Mouse (Mus musculus) macrophage (primary cell): ENCODE results near the gene Pskh1. TPM values are rescaled to one million over a fixed set of nuclear protein-coding genes. Genes with fewer than 3 reads are reported as not detected.

ENCODE experiments used
- H3K27ac ChIP-seq: fragments of 350-480 bp; formaldehyde crosslinking; 2 replicates; pipeline ENCODE4 v1.9.0; 2021
- H3K36me3 ChIP-seq: fragments of 350-480 bp; formaldehyde crosslinking; 2 replicates; pipeline ENCODE4 v1.9.0; 2021; ENCODE audit errors: inconsistent target
- H3K4me3 ChIP-seq: fragments of 350-480 bp; formaldehyde crosslinking; 2 replicates; pipeline ENCODE4 v1.9.0; 2021; ENCODE audit errors: inconsistent target
- H3K79me2 ChIP-seq: fragments of 350-480 bp; formaldehyde crosslinking; 2 replicates; pipeline ENCODE4 v1.9.0; 2021; ENCODE audit errors: inconsistent target
- WGBS: methylation state at CpG from one replicate; pipeline ENCODE4 v1.1.7; 2026; ENCODE audit warnings: inconsistent platforms; ENCODE audit not compliant: missing documents; 5-methylcytosine and 5-hydroxymethylcytosine counted together
- polyA plus RNA-seq: library from polyadenylated mRNA; stranded (reverse); fragments of 250-400 nt; gene quantifications from 3 replicates; pipeline ENCODE4 v1.2.4, GENCODE M21; 2018; ENCODE audit warnings: inconsistent platforms

Gene Pskh1
- polyA plus RNA-seq, 1 experiment from 2014 or later = 17.5 TPM

DNA sequence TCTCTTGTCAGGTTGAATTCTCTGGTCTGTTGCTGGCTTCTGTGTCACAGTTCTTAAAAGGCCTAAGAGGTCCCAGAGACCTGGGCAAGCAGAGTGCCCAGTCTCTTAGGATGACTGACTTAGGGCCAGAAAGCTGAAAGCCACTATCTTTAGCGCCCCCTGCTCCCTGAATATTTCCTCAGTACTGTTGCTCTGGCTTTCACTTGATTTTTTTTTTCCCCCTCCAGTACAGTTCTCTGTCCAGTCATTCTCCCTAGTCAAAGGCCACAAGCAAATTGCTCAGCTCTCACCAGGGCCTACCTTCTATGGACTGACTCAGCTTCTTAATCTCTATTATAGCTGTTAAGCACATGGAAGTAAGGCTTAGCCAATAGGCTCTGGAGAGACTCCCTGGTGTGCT, 38.3 kb upstream of the Pskh1 start:
- H3K4me3 ChIP-seq = peak overlapping the region; percentile 67
- peaks cover 74% of the 10 kb centered on the region for H3K79me2 ChIP-seq
- WGBS = 0% methylated on average over 1 of the region's 1 CpGs
- peak overlapping the region; percentile 32; the same call in 1 of the 2 replicates for H3K27ac ChIP-seq
- H3K36me3 ChIP-seq = 0 out of 2 replicates have a peak, but pooled peaks cover 4% of the 10 kb centered on the region

DNA sequence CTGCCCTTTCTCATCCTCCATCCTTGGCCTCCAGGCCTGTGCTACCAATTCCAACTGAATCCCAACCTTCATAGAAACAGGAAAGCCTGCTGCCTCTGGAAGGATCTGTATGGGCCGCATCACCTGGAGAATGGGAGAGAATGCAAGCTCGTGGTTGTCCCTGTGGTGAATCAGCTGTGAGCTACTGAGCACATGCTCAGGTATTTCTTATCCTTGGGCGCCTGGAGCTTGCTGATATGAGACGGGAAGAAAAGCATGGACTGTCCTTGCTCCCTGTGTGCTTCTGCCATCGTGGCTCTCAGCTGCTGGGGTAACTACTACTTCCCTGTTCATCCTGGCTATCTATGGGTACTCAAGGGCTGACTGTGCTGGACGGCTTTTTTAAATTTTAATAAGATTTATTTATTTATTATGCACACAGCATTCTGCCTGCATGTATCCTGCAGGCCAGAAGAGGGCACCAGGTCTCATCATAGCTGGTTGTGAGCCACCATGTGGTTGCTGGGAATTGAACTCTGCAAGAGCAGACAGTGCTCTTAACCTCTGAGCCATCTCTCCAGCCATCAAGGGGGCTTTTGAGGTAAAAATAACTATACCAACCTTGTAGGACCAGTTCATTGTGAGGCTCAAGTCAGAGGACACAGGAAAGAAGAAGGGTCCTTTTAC, 33.7 kb upstream of the Pskh1 start:
- 88% methylated on average over 5 of the region's 6 CpGs for WGBS
- Histone ChIP-seq H3K27ac (no peak overlapping the region), H3K79me2 (peaks cover 100% of the 10 kb centered on the region)

GRCm38 (mm10) chr8:105874301-105874700, 25.9 kb upstream of the Pskh1 start:
- Histone ChIP-seq H3K36me3 (peaks cover 28% of the 10 kb centered on the region; the same call in 1 of the 2 replicates), H3K79me2 (peaks cover 61% of the 10 kb centered on the region), H3K4me3 (no peak overlapping the region), H3K27ac (no peak overlapping the region)
- 84% methylated on average over 6 of the region's 6 CpGs for WGBS

More for the DNA sequence above, 33.7 kb upstream of the Pskh1 start:
- Histone ChIP-seq H3K4me3 (no peak overlapping the region), H3K36me3 (peaks cover 10% of the 10 kb centered on the region; the same call in 1 of the 2 replicates)

DNA sequence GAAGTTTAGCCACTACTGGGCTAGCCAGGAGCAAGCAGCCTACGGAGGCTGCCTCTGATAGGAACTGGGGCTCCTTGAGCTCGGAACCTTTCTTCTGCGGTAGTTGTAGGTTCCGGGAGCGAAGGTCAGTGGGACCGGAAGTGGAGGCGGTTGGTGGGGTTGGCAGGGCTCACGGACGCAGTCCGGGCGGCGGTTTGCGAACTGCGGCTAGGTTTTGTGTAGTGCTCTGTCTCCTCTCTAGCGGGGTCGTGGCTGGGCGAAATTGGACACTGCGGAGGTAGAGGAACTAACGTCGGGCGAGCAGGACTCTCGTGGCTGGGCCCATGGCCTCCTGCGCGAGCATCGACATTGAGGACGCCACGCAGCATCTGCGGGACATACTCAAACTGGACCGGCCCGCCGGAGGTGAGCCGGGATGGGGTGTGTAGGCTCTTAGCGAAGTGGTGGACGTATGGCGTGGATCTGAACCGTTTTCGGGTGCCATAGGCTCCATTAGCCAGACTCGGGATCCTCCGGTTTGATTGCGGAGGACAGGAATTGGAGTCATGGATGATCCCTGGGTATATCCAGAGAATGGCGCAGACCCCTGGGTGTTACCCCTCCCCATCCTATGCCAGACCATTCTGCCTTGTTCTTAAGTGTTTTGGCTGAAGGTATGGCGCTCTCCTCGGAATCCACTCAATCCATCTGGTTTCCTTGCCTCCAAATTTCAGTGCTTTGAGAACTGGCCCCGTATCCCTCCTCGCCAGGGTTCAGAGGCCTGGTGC, 19.3 kb upstream of the Pskh1 start, which contains the start of gene Edc4:
Gene Edc4 (plus strand): TSS at position 128 of the 767 bp plus-strand sequence.
- Histone ChIP-seq H3K36me3 (peaks cover 42% of the 10 kb centered on the region; the same call in 1 of the 2 replicates), H3K27ac (peak within 1 kb of the TSS; percentile 32), H3K4me3 (peak within 1 kb of the TSS; percentile 95), H3K79me2 (peaks cover 33% of the 10 kb centered on the region)
- WGBS = 1% methylated on average over 45 of the region's 45 CpGs

DNA sequence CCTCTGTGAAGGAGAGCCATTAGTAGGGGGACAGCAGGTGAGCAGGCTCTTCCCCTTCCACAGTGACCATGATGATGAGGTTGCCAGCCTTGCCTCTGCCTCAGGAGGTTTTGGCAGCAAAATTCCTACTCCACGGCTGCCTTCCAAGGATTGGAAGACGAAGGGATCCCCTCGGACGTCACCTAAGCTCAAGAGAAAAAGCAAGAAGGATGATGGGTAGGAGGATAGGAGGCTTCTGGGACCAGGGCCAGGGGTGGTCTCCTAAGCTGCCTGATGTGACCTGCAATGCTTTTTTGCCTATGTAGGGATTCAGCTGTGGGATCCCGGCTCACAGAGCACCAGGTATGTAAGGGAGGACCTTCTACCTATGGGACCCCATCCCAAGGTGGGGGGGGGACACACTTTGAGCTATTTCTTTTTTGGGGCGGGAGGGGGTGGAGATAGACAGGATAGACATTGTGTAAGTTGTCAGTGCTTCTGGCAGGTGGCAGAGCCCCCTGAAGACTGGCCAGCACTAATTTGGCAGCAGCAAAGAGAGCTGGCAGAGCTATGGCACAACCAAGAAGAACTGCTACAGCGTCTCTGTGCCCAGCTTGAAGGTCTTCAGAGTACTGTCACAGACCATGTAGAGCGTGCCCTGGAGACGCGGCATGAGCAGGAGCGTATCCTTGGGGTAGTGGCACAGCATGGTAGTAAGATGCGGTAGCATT, 10.3 kb upstream of the Pskh1 start:
- Histone ChIP-seq H3K79me2 (no peaks in the 10 kb centered on the region), H3K4me3 (no peak overlapping the region), H3K27ac (no peak overlapping the region), H3K36me3 (peaks cover 77% of the 10 kb centered on the region)
- WGBS = 94% methylated on average over 11 of the region's 12 CpGs

DNA sequence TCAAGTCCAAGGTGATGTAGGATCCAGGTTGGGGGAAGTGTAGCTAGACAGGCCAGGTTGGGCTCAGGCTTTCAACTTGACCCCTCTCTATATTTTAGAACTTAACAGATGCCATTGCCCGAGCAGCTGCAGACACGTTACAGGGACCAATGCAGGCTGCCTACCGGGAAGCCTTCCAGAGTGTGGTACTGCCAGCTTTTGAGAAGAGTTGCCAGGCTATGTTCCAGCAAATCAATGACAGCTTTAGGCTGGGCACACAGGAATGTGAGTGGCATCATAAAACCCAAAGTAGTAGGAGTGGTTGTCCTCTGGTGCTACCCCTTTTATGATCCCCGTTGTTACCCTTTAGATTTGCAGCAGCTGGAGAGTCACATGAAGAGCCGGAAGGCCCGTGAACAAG, 9.4 kb upstream of the Pskh1 start:
- 93% methylated on average over 6 of the region's 6 CpGs for WGBS
- no peaks in the 10 kb centered on the region for H3K79me2 ChIP-seq
- H3K4me3 ChIP-seq = no peak overlapping the region
- no peak overlapping the region for H3K27ac ChIP-seq
- peaks cover 68% of the 10 kb centered on the region for H3K36me3 ChIP-seq

GRCm38 (mm10) chr8:105892432-105892831, 7.8 kb upstream of the Pskh1 start:
- Histone ChIP-seq H3K27ac (no peak overlapping the region), H3K36me3 (peaks cover 52% of the 10 kb centered on the region), H3K4me3 (no peak overlapping the region), H3K79me2 (no peaks in the 10 kb centered on the region)
- 84% methylated on average over 6 of the region's 6 CpGs for whole genome bisulfite sequencing

DNA sequence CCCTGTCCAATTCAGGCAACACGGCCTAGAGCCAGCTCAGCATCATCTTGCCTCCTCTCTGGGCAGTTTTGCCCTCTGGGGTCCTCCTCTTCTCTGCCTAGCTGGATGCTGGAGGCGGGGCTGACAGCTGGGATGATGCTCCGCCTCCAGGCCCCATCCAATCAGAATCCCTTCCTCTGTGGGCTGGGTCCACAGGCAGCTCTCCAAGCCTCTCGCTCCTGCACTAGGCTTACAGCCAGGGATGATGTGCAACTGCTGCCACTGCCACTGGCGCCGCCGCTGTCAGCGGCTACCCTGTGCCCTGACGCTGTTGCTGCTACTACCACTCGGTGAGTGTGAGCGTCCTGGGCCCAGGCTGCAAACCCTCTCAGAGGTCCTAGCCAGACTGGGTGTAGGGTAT, 6.9 kb upstream of the Pskh1 start, which contains the start of gene Nrn1l:
Gene Nrn1l (plus strand): TSS at position 229 of the 400 bp plus-strand sequence.
- Histone ChIP-seq H3K79me2 (no peaks in the 10 kb centered on the region), H3K36me3 (peaks cover 43% of the 10 kb centered on the region), H3K4me3 (no peak within 1 kb of the TSS), H3K27ac (no peak within 1 kb of the TSS)
- WGBS = 70% methylated on average over 11 of the region's 11 CpGs

- no peak overlapping the region for H3K4me3 ChIP-seq
- no peak overlapping the region for H3K27ac ChIP-seq
- 89% methylated on average over 4 of the region's 9 CpGs for WGBS
- peaks cover 24% of the 10 kb centered on the region for H3K79me2 ChIP-seq
- no peaks in the 10 kb centered on the region for H3K36me3 ChIP-seq
Measured at GRCm38 (mm10) chr8:105897801-105898480, 2.3 kb upstream of the Pskh1 start.

GRCm38 (mm10) chr8:105900941-105901616, 838 bp downstream of the Pskh1 start:
- 24% methylated on average over 16 of the region's 16 CpGs for WGBS
- H3K27ac ChIP-seq = peak overlapping the region; percentile 42
- H3K36me3 ChIP-seq = no peaks in the 10 kb centered on the region
- H3K4me3 ChIP-seq = peak overlapping the region; percentile 77
- H3K79me2 ChIP-seq = peaks cover 56% of the 10 kb centered on the region

DNA sequence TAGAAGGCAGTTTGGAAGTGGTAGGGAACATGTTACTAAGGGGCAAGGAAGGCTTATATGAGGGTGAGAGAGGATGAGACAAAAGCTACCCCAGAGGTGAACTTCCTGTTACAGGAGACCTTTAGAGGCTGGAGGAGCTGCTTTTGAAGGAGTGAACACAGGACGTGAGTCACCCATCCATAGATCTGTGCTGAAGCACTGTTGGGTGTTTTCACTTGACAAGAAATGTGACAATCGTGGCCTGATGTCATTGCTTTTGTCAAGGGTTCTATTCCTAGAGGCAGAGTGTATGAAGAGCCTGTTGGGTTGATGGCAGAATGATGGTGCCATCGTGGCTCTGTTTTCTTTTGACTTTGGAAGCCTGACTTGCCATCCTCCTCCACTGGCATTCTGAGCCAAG, 19.1 kb downstream of the Pskh1 start:
- H3K27ac ChIP-seq = no peak overlapping the region
- H3K36me3 ChIP-seq = peaks cover 9% of the 10 kb centered on the region; the same call in 1 of the 2 replicates
- 82% methylated on average over 3 of the region's 3 CpGs for WGBS
- no peak overlapping the region for H3K4me3 ChIP-seq
- H3K79me2 ChIP-seq = no peaks in the 10 kb centered on the region; the same call in 1 of the 2 replicates

- 100% methylated on average over 2 of the region's 3 CpGs for WGBS
- peaks cover 6% of the 10 kb centered on the region; the same call in 1 of the 2 replicates for H3K36me3 ChIP-seq
- H3K4me3 ChIP-seq = no peak overlapping the region
- no peaks in the 10 kb centered on the region for H3K79me2 ChIP-seq
- no peak overlapping the region for H3K27ac ChIP-seq
Measured at GRCm38 (mm10) chr8:105925123-105925522, 24.9 kb downstream of the Pskh1 start.

DNA sequence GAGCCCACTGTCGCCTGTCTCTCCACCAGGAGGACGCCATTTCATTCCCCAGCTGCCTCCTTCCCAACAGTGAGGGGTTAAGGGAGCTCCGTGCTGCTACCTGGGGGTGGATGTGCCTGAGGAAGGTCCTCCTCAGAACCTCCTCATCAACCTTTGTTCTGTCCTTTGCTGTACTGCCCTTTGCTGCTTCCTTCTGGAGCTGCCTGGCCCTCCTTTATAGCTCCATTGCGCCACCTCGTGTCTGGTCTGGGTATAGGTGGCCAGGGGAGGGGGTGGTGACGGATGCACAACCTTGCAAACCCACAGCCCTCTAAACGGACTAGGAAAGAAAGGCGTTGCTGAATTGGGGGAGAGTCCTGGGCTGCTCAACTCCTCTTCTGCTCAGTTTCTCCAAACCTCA, 30.4 kb downstream of the Pskh1 start:
- H3K4me3 ChIP-seq = no peak overlapping the region
- H3K36me3 ChIP-seq = peaks cover 34% of the 10 kb centered on the region
- 42% methylated on average over 8 of the region's 8 CpGs for WGBS
- H3K79me2 ChIP-seq = no peaks in the 10 kb centered on the region
- no peak overlapping the region for H3K27ac ChIP-seq
